Mouse (Mus musculus): ENCODE results near the gene Slc16a5. TPM values are rescaled to one million over a fixed set of nuclear protein-coding genes. Genes with fewer than 3 reads are reported as not detected.
A peak's percentile ranks its signal among the peaks of the same experiment; 100 is the strongest.
"Not testable (repeated sequence)": the region's sequence is repeated elsewhere in the genome, so short reads cannot be mapped to it uniquely, and the experiment has no call there.

The Slc16a5 gene
- polyA plus RNA-seq, 1 experiment, result not detected

DNA sequence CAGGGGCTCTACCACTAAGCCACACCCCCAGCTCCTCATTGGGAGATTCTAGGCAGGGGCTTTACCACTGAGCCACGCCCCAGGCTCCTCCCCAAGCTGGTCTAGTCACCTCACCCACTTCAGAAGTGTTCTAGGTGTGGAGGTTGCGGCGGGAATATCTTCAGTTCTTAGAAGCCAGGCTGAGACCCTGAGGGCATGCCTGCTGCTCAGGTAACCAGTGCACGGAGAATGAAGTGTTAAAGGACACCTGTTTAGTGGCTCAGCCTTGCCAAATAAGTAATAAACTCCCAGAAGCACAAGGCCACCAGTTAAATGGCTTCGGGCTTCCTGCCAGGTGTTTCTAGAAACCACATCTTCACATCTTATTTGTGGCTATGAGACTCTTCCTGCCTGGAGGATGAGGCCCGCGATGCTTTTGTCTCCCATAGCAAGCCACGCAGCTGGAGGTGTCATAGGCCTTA, 10.5 kb upstream of the Slc16a5 start:
- Histone ChIP-seq H3K4me3 (ENCODE audit: low read depth, low read length) (no peak overlapping the region), H3K9me3 (replicated peaks; ENCODE audit: control insufficient read depth, insufficient read depth, low read length, poor library complexity, severe bottlenecking) (no peaks in the 10 kb centered on the region), H3K4me1 (ENCODE audit: control insufficient read depth, insufficient read depth, low read length) (no peaks in the 10 kb centered on the region), H3K9ac (ENCODE audit: low read depth, poor library complexity, severe bottlenecking) (no peak overlapping the region), H3K27me3 (ENCODE audit: control insufficient read depth, insufficient read depth, low read length, poor library complexity, severe bottlenecking) (no peaks in the 10 kb centered on the region), H3K27ac (ENCODE audit: insufficient read depth, low read length) (no peak overlapping the region), H3K36me3 (ENCODE audit: control insufficient read depth, insufficient read depth, low read length, poor library complexity, severe bottlenecking) (no peaks in the 10 kb centered on the region)
- TF ChIP-seq POLR2A (IDR thresholded peaks at IDR 0.05; ENCODE audit: insufficient read depth, low read length), result no peak
- no peak for TF ChIP-seq EP300 (IDR thresholded peaks at IDR 0.05; ENCODE audit: insufficient read depth, low read depth, low read length)

DNA sequence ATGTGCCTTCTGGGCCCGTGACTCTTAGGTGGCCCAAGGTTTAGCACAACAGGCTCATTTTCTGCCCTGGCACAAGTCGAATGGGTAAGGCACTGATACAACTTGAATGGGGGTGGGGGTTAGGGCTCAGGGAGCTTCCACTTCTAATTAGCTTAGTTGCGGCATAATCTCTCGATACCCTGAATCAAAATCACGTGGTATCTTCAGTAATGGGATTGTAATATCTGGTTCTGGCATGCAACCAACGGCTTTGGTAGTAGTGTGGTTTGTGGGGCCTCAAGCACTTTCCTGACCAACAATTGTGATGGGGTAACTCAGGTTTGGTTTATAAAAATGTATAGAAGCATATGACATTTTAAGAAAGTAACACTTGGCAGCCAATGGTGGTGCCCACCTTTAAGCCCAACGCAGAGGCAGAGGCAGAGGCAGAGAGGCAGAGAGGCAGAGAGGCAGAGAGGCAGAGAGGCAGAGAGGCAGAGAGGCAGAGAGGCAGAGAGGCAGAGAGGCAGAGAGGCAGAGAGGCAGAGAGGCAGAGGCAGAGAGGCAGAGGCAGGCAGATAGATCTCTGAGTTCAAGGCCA, 9.9 kb upstream of the Slc16a5 start:
- Histone ChIP-seq H3K4me1 (ENCODE audit: control insufficient read depth, insufficient read depth, low read length) (no peaks in the 10 kb centered on the region), H3K4me3 (ENCODE audit: low read depth, low read length) (no peak overlapping the region), H3K9ac (ENCODE audit: low read depth, poor library complexity, severe bottlenecking) (no peak overlapping the region), H3K27me3 (ENCODE audit: control insufficient read depth, insufficient read depth, low read length, poor library complexity, severe bottlenecking) (no peaks in the 10 kb centered on the region), H3K9me3 (replicated peaks; ENCODE audit: control insufficient read depth, insufficient read depth, low read length, poor library complexity, severe bottlenecking) (no peaks in the 10 kb centered on the region), H3K36me3 (ENCODE audit: control insufficient read depth, insufficient read depth, low read length, poor library complexity, severe bottlenecking) (no peaks in the 10 kb centered on the region), H3K27ac (ENCODE audit: insufficient read depth, low read length) (no peak overlapping the region)
- no peak for TF ChIP-seq POLR2A (IDR thresholded peaks at IDR 0.05; ENCODE audit: insufficient read depth, low read length)
- no peak for TF ChIP-seq EP300 (IDR thresholded peaks at IDR 0.05; ENCODE audit: insufficient read depth, low read depth, low read length)
- no peak for TF ChIP-seq CTCF (IDR thresholded peaks at IDR 0.05; ENCODE audit: low read depth, low read length)

DNA sequence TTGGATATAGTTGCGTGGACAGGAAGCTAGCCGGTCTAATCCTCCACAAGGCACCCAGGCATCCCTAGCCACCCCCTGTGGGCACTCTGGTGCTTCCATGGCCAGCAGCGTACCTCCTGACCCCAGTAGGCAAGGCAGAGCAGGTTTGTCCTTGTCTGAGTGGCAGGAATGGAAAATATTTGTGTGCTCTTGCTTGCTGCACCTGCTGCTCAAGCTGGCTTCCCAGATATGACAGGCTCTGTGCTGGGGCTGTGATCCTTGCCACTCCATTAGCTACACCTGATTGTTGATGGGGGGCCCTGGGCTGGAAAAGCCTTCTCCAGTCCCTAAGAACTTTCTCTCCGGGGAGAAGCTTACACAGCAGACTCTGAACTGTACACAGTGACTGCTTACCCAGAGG, 9.0 kb upstream of the Slc16a5 start:
- H3K9me3 ChIP-seq (replicated peaks; ENCODE audit: control insufficient read depth, insufficient read depth, low read length, poor library complexity, severe bottlenecking), result no peaks in the 10 kb centered on the region
- H3K36me3 ChIP-seq (ENCODE audit: control insufficient read depth, insufficient read depth, low read length, poor library complexity, severe bottlenecking), result no peaks in the 10 kb centered on the region
- no peak overlapping the region for H3K4me3 ChIP-seq (ENCODE audit: low read depth, low read length)
- no peaks in the 10 kb centered on the region for H3K27me3 ChIP-seq (ENCODE audit: control insufficient read depth, insufficient read depth, low read length, poor library complexity, severe bottlenecking)
- TF ChIP-seq CTCF (IDR thresholded peaks at IDR 0.05; ENCODE audit: low read depth, low read length), result no peak
- no peak overlapping the region for H3K9ac ChIP-seq (ENCODE audit: low read depth, poor library complexity, severe bottlenecking)
- H3K4me1 ChIP-seq (ENCODE audit: control insufficient read depth, insufficient read depth, low read length), result no peaks in the 10 kb centered on the region
- H3K27ac ChIP-seq (ENCODE audit: insufficient read depth, low read length), result no peak overlapping the region

DNA sequence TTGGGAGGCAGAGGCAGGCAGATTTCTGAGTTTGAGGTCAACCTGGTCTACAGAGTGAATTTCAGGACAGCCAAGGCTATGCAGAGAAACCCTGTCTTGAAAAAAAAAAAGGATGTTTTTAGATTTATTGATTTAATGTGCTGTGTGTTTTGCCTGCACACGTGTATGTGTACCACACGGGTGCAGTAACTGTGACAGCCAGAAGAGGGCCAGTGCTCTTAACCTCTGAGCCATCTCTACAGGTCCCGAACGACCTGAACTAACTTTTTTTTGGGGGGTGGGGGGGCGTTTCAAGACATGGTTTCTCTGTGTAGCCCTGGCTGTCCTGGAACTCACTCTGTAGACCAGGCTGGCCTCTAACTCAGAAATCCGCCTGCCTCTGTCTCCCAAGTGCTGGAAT, 7.5 kb upstream of the Slc16a5 start:
- peak; percentile 21 for TF ChIP-seq CTCF (IDR thresholded peaks at IDR 0.05; ENCODE audit: low read depth, low read length)
- H3K27me3 ChIP-seq (ENCODE audit: control insufficient read depth, insufficient read depth, low read length, poor library complexity, severe bottlenecking), result not testable (repeated sequence)

DNA sequence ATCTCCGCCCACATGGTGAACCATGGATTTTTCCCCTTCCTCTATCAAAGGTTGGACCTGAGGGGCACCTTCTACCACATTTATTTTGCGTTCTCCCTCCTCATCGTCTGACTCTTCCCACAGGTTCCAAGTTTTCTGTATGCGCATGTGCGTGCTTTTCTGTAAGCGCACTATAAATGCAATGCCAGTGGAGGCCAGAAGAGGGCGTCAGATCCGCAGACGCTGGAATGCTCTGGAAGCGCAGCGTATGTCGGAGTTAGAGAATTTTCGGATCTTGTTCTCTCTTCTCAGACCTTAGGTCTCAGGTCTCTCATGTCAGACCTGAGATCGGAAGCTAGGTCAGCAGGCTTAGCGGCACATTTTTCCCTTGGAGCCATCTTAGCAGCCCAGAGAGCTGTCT, 6.7 kb upstream of the Slc16a5 start:
- Histone ChIP-seq H3K4me1 (ENCODE audit: control insufficient read depth, insufficient read depth, low read length) (no peaks in the 10 kb centered on the region), H3K36me3 (ENCODE audit: control insufficient read depth, insufficient read depth, low read length, poor library complexity, severe bottlenecking) (no peaks in the 10 kb centered on the region), H3K9me3 (replicated peaks; ENCODE audit: control insufficient read depth, insufficient read depth, low read length, poor library complexity, severe bottlenecking) (no peaks in the 10 kb centered on the region), H3K27ac (ENCODE audit: insufficient read depth, low read length) (no peak overlapping the region), H3K4me3 (ENCODE audit: low read depth, low read length) (no peak overlapping the region), H3K9ac (ENCODE audit: low read depth, poor library complexity, severe bottlenecking) (no peak overlapping the region), H3K27me3 (ENCODE audit: control insufficient read depth, insufficient read depth, low read length, poor library complexity, severe bottlenecking) (no peaks in the 10 kb centered on the region)
- TF ChIP-seq EP300 (IDR thresholded peaks at IDR 0.05; ENCODE audit: insufficient read depth, low read depth, low read length) (no peak), CTCF (IDR thresholded peaks at IDR 0.05; ENCODE audit: low read depth, low read length) (peak; percentile 84), POLR2A (IDR thresholded peaks at IDR 0.05; ENCODE audit: insufficient read depth, low read length) (no peak)

More for the DNA sequence above, 7.5 kb upstream of the Slc16a5 start:
- H3K4me1 ChIP-seq (ENCODE audit: control insufficient read depth, insufficient read depth, low read length); H3K9me3 ChIP-seq (replicated peaks; ENCODE audit: control insufficient read depth, insufficient read depth, low read length, poor library complexity, severe bottlenecking); H3K36me3 ChIP-seq (ENCODE audit: control insufficient read depth, insufficient read depth, low read length, poor library complexity, severe bottlenecking); H3K27ac ChIP-seq (ENCODE audit: insufficient read depth, low read length); H3K4me3 ChIP-seq (ENCODE audit: low read depth, low read length); H3K9ac ChIP-seq (ENCODE audit: low read depth, poor library complexity, severe bottlenecking): not testable (repeated sequence)

DNA sequence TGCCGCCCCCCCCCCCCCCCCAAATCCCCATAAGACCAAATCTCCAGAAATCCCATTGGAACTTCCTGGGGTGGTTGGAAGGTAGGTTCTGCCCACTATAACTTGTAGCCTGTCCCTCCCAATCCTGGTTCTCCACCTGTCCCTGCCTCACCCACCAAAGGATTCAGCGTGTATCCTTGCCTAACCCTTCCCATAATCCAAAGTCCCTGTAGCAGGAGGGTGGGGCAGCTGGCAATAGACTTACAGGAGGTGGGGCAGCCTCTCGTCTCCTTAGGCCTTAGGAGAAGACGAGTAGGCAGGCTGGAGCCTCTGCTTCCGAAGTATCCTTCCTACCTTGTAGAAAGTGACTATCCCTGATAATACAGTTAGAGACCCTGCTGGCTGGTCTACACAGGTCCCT, 6.1 kb upstream of the Slc16a5 start:
- no peak overlapping the region for H3K4me3 ChIP-seq (ENCODE audit: low read depth, low read length)
- no peaks in the 10 kb centered on the region for H3K9me3 ChIP-seq (replicated peaks; ENCODE audit: control insufficient read depth, insufficient read depth, low read length, poor library complexity, severe bottlenecking)
- no peaks in the 10 kb centered on the region for H3K4me1 ChIP-seq (ENCODE audit: control insufficient read depth, insufficient read depth, low read length)
- no peaks in the 10 kb centered on the region for H3K36me3 ChIP-seq (ENCODE audit: control insufficient read depth, insufficient read depth, low read length, poor library complexity, severe bottlenecking)
- no peak overlapping the region for H3K27ac ChIP-seq (ENCODE audit: insufficient read depth, low read length)
- H3K27me3 ChIP-seq (ENCODE audit: control insufficient read depth, insufficient read depth, low read length, poor library complexity, severe bottlenecking), result no peaks in the 10 kb centered on the region
- no peak overlapping the region for H3K9ac ChIP-seq (ENCODE audit: low read depth, poor library complexity, severe bottlenecking)
- TF ChIP-seq CTCF (IDR thresholded peaks at IDR 0.05; ENCODE audit: low read depth, low read length), result no peak
